Mouse (Mus musculus) monocyte, adult 2 months (primary cell): Measurements from ENCODE around the gene Gcnt1.

Experiments used
- DNase-seq, 2 experiments: peaks; one replicate each; pipeline ENCODE4 v3.0.0; 2022; ENCODE audit warnings: low spot score in 2 of 2, low read depth in 1 of 2

Gcnt1 gene

DNA sequence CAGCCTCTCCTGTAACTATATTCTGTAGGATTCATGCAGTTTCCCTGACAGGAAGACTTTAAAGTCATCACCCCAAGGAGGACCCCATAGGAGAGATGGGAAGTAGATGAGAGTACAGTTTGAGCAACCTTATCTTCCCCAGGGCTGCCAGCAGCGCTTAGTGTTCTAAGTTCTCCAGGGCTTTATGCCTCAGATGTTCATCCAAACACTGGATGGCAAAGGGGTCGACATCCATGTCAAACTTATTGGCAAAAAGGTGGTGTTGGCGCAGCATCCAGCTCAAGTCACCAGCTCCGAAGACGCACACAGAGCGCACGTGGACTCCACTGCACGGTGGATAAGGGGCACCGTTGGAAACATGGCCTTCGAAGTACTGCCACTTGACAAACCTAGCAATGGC lies 43.7 kb downstream of the Gcnt1 start:
- no peak for DNase-seq

DNA sequence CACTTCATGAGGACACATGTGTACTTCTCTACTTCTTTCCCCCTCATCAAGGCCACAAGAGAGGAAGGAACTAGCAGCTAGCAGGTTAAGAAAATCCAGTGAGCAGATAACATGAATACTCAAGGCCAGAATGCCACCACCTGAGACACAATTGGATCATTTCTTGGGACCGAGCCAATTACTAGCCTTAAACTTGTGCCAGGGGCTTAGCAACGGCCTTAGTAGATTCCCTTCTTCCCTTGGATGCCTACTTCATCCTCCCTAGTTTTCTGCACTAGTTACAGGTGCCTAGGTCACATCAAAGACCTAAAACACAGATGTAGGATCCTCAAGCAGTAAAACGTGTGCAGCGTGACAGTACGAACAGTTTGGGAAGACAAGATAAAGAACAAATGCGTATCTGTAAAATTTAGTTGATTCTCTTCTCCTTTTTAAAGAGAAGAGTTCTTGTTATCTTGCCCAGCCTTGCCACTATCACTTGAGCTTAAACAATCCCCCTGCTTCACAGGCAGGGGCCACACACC lies 44.7 kb downstream of the Gcnt1 start:
- DNase-seq, result no peak

GRCm38 (mm10) chr19:17323689-17324241 lies 48.9 kb downstream of the Gcnt1 start:
- DNase-seq, result no peak

- no peak for DNase-seq
Observed at GRCm38 (mm10) chr19:17323006-17323688, 49.5 kb downstream of the Gcnt1 start.

DNA sequence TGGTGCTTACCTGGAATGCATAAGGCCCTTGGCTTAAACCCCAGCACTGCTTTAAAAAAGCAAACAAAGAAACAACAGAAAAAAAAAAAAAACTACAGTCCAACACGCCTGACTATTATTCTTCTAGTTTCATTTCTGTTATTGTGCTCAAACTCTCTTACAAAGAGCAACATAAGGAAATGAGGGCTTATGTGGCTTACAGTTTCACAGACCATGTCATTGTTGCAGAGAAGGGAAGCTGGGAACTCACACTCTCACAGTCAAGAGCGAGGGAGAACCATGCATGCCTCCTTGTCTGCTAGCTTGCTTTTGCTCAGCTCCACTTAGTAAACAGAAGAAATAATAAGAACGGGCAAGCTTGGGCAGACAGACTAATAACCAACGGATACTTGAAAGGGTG lies 52.9 kb downstream of the Gcnt1 start:
- no peak for DNase-seq

DNA sequence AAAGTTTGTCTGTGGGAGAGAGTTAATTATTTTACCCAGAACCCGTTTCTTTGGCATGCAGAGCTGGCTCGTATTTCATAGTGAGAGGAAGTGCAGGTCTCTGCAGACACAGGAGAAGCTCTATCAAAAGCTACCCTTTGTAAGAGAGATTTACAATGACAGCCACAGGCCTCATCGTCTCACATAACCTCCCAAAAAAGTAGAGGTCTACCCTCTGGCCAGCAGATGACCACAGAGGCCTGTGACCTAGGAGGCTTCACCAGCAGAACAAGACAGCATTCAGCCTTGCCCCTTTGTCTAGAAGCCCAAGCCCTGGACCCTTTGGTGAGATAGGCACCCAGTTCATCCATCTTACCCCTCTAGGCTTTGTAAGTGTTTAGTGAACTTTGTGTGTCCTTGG lies 53.9 kb downstream of the Gcnt1 start:
- DNase-seq, result no peak

DNA sequence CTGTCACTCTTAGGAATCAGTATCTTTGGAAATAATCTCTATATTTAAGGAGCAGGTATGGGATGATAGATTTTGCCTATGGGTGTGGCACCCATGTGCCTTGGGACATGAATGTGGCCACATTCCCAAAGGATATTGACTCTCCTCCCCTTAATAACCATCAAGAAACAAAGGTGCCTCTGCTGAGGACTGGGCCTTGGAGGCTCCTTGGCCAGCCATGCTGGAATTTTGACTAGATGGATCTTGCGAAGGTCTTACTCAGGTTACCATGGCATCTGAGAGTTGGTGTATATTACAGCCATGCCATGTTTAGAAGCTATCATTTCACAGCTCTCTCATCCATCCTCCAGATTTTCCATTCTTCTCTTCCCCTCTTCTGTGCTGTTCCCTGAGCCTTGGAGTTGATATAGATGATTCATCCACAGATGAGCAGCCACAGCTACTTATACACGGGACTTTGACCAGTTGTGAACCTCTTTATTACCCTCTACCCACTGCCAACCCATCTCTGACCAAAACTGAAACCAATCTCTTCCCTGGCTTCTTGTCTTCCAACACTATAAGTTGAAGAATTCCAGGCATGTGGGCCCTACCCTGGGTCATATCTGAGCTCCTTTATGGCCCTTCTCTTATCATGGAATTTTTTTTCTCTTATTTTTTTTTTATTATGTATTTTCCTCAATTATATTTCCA lies 56.2 kb downstream of the Gcnt1 start:
- no peak for DNase-seq

GRCm38 (mm10) chr19:17314451-17314850 lies 58.2 kb downstream of the Gcnt1 start:
- DNase-seq, result peak in 1 of 2 experiments; percentile 2

DNA sequence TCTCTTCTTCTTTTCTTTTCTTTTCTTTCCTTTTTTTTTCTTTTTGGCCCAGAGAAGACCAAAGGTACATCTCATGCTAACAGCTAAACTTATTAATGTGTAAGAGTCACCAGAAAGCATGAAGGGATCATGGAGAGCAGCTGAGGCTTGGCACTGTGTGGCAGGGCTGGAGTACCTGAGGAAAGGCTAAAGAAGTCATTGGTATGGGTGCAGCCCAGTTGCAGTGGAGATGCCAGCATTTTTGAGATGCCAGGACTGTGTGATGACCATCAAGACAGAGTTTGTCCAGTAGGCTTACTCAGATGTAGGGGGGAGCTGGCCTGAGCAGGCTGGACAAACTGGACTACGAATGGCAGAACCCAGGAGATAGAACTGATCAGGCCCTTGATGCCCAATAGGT lies 58.9 kb downstream of the Gcnt1 start:
- no peak for DNase-seq

DNA sequence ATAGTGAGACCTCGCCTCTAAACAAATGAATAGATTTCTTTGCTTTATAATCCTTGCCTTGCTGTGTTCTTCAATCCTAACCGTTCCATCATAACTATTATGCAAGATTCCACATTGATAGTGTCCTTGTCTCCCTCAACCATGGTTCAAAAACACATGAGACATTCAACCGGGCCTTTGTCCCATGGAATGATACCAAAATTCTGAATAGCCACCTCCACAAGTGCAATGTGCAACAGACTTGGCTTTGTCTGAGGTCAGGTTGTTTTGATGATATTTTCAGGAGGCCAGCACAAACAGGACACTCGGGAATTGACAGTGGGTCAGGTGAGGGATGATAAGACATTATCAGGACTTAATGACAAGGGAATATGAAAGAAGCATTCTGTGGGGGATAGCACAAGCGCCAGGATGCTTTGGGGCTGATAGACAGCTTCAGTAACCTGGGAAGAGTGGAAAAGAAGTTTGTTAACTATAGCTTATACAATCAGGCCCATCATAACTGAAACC lies 59.9 kb downstream of the Gcnt1 start:
- no peak for DNase-seq

DNA sequence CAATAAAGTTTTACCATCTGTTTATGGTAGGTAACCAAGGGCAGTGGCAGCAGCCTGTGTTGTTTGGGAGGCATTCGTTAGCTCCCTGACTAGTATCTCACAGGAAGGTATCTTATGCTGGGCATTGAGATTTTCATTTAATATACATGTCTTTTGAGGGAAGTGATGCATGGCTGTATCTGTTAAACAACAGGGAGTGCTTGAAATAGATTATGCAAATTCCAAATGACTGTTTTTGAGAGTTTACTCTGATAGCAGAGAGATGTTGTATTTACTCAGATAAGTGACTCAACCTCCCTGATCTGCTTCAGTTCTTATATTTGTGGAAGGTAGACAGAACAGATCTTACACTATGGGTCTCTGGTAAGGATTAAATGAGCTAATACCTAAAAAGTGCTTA lies 61.1 kb downstream of the Gcnt1 start:
- DNase-seq, result no peak

DNA sequence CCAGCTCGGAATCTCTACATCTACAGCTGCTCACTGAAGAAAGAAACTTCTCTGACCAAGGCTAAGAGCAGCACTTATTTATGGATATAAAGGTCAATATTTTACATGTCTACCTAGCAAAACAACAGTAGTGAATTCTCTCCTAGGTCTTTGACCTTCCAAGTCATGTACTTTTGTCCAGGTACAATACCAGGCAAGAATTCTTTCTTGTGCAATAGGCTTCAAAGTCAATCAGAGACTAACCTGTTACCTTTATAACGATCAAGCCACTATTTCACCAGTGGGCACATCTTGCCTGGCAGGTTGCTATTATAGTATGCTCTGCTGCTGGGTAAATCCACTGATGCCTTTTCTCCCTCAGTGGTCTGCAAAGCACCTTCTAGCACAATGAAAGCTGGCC lies 61.6 kb downstream of the Gcnt1 start:
- no peak for DNase-seq

DNA sequence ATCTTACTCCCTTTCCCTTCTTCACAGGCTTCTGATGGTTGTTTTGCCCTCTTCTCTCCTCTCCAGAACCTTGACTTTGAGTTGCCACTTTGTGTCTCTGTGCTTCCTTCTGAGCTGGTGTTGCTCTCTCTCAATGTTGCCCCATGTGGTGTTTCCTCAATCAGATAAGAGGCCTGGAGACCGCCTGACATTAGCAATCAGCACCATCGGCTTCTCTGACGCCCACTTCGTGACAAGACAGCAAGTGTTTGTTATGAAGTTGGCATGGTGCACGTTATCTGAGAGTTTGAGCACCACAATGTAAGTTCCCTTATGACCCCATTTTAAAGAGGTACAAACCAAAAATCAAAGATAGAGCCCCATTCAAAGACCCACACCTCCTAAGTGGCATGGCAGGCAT lies 76.6 kb downstream of the Gcnt1 start:
- DNase-seq, result no peak

DNA sequence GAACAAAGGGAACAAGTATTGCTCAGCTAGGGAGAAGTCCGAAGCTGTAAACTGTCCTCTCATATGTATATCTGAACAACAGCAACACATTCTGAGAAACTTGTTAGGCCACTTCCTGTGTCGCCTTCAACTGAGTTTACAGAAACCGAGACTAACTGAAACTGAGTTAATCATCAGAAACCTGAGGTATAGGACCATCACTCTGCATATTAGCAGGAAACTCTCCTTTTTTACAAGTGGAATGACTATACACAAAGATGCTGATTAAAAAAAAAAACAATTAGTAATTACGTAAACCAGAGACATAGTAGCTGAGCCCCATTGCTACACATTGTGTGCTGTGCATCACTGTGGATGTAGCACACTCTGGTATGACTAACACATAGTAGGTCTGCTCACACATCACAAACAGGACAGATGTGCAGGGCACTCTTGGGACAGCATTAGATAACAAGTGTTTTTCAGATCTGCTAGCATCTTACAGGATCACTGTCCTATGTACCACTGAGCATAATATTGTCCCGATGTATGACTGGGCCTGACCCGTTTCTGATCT lies 77.4 kb downstream of the Gcnt1 start:
- DNase-seq, result no peak

GRCm38 (mm10) chr19:17294136-17294535 lies 78.5 kb downstream of the Gcnt1 start:
- no peak for DNase-seq

GRCm38 (mm10) chr19:17289526-17289925 lies 83.1 kb downstream of the Gcnt1 start:
- DNase-seq, result no peak

DNA sequence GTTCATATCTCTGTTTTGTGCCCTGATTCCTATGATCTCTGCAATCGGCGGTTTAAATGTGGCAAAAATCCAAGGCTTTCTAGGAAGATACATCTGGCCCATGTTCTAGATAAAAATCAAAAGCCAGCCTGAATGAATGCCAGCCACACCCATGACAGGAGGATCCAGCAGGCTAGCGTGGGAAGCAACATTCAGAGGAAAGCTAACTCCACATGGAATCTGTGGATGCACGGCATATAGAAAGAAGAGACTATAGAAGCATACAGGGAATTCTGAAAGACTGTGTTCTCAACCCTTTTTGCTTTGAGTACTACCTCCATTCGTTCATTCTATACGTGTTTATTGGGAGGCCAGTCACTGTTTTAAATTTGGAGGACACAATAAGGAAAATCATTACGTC lies 86.6 kb downstream of the Gcnt1 start:
- DNase-seq, result no peak

- DNase-seq, result no peak
Observed at GRCm38 (mm10) chr19:17283317-17283716, 89.3 kb downstream of the Gcnt1 start.

DNA sequence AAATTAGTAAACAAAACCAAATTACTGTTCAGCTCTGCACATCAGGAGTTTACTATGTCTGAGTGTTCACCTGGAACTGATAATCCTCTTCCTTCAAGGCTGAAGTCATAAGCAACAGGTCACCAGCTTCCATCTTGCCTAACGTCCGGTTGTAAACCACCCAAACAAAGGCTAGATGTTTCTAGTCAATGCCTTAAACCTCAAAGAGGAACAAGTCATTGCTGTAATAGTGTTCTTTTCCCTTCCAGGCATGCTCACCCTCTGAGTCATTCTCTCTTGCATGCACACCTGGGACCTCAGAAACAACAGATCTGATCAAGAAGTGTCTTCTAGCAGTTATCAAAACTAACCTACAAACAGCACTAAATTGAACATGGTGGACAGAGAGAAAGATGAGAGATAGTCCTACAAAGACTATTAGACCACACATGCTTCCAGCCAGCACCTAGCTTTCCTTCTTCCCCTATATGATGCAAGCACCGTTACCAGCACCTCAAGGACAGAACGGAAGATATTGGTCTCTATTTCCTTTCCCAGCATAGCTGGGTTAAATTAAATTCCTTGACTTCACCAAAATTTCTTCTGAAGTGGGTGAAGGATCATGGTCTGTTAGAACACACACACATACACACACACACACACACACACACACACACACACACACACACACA lies 94.1 kb downstream of the Gcnt1 start:
- DNase-seq, result peak; percentile 5 to 27
